Mouse (Mus musculus) midbrain, embryonic 16.5 days (tissue): Measurements from ENCODE around the gene Dock1. TPM values are rescaled to one million over a fixed set of nuclear protein-coding genes. Genes with fewer than 3 reads are reported as not detected.
A peak's percentile ranks its signal among the peaks of the same experiment; 100 is the strongest.

ENCODE experiments used
- ATAC-seq: fragments of 200-750 bp; cut with Nextera tagmentation; 2 replicates; pipeline ENCODE4 v1.8.0; 2017; ENCODE audit warnings: moderate TSS enrichment
- H3K27ac ChIP-seq: fragments of 300-500 bp; sonication (generic); 2 replicates; pipeline ENCODE4 v1.5.1; 2014; ENCODE audit warnings: mild to moderate bottlenecking, low read length, mixed read lengths
- H3K27me3 ChIP-seq: fragments of 300-500 bp; sonication (generic); 2 replicates; pipeline ENCODE4 v1.6.1; 2014; ENCODE audit warnings: low read depth, low read length, mixed read lengths; ENCODE audit not compliant: control insufficient read depth, insufficient read depth
- H3K36me3 ChIP-seq: fragments of 300-500 bp; sonication (generic); 2 replicates; pipeline ENCODE4 v1.6.1; 2014; ENCODE audit warnings: mild to moderate bottlenecking, low read length, moderate library complexity, mixed read lengths; ENCODE audit not compliant: control insufficient read depth, insufficient read depth
- H3K4me1 ChIP-seq: fragments of 300-500 bp; sonication (generic); 2 replicates; pipeline ENCODE4 v1.6.1; 2014; ENCODE audit warnings: mild to moderate bottlenecking, low read length, mixed read lengths; ENCODE audit not compliant: control insufficient read depth, insufficient read depth
- H3K4me2 ChIP-seq: fragments of 300-500 bp; sonication (generic); 2 replicates; pipeline ENCODE4 v1.6.1; 2014; ENCODE audit warnings: mild to moderate bottlenecking, low read length, mixed read lengths
- H3K4me3 ChIP-seq: fragments of 300-500 bp; sonication (generic); 2 replicates; pipeline ENCODE4 v1.5.1; 2014; ENCODE audit warnings: low read depth, mild to moderate bottlenecking, low read length, moderate library complexity, mixed read lengths
- H3K9ac ChIP-seq: fragments of 300-500 bp; sonication (generic); 2 replicates; pipeline ENCODE4 v1.6.1; 2014; ENCODE audit warnings: low read depth, low read length, mixed read lengths
- H3K9me3 ChIP-seq: fragments of 300-500 bp; sonication (generic); replicated peaks from 2 replicates; pipeline ENCODE4 v1.6.1; 2014; ENCODE audit warnings: mild to moderate bottlenecking, low read length, mixed read lengths; ENCODE audit not compliant: control insufficient read depth, poor library complexity, severe bottlenecking
- WGBS: fragments of 180-500 bp; shearing (Covaris S2); extraction: QIAGEN DNeasy Blood & Tissue Kit; methylation state at CpG from one replicate; pipeline ENCODE4 v1.1.7; 2014; 5-methylcytosine and 5-hydroxymethylcytosine counted together
- polyA plus RNA-seq: library from polyadenylated mRNA; unstranded; fragments of >200 nt; fragmentation: Nextera tagmentation; extraction: Ambion mirVana; gene quantifications from 2 replicates; pipeline ENCODE4 v1.2.1, GENCODE M21; 2015

The Dock1 gene
- polyA plus RNA-seq, 1 experiment from 2014 or later, result 5.5 TPM

DNA sequence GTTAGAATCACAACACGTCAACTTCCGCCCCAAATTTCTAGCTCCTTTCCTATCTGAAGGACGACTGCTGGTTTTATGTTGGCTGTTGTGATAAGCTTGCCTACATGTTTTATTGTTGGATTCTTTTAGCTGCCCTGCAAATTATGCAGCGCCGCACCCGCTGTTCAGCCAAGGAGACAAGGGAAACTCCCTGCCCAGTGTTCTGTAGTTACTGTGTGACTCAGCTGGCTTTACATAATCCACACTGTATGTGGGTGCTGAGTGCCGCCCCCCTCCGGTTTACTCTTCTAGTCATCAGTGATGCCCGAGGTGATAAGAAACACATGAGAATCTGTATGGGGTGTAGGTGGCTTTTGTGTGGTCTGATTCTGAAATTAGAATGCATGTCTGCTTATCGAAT is 105.2 kb downstream of the Dock1 start:
- ATAC-seq, result no peak
- H3K27ac ChIP-seq, result peak overlapping the region; percentile 75; the same call in 1 of the 2 replicates
- 69% methylated on average over 10 of the region's 10 CpGs for WGBS
- H3K9me3 ChIP-seq, result no peaks in the 10 kb centered on the region
- H3K36me3 ChIP-seq, result no peaks in the 10 kb centered on the region
- no peak overlapping the region for H3K4me3 ChIP-seq
- no peak overlapping the region for H3K4me2 ChIP-seq
- no peak overlapping the region for H3K9ac ChIP-seq
- H3K4me1 ChIP-seq, result peaks cover 30% of the 10 kb centered on the region
- no peaks in the 10 kb centered on the region for H3K27me3 ChIP-seq

- no peak for ATAC-seq
- H3K36me3 ChIP-seq, result no peaks in the 10 kb centered on the region
- no peak overlapping the region for H3K9ac ChIP-seq
- H3K27ac ChIP-seq, result no peak overlapping the region
- no peaks in the 10 kb centered on the region for H3K27me3 ChIP-seq
- WGBS, result 72% methylated on average over 6 of the region's 6 CpGs
- no peak overlapping the region for H3K4me2 ChIP-seq
- no peak overlapping the region for H3K4me3 ChIP-seq
- peaks cover 30% of the 10 kb centered on the region for H3K4me1 ChIP-seq
- no peaks in the 10 kb centered on the region for H3K9me3 ChIP-seq
Observed at GRCm38 (mm10) chr7:134776306-134776705, 105.9 kb downstream of the Dock1 start.

DNA sequence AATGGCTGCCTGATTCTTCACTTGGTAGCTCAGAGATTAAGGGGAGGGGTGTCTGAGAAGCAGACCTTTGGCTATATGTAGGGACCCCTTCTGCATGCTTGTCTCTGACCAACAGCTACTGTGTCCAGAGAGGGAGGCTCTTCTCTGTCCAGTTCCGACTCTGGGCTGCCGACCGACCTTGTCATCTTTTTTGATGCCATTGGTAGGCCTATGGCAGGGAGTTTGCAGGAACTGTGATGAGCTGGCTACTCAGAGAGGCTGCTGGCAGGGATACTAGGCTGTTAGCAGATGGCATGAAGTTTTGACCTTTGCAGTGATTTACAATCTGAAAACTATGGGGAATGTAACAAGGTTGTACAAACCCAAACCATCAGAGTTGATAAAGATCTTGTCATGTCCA is 109.3 kb downstream of the Dock1 start:
- 93% methylated on average over 3 of the region's 3 CpGs for whole genome bisulfite sequencing
- no peak overlapping the region for H3K9ac ChIP-seq
- no peaks in the 10 kb centered on the region for H3K36me3 ChIP-seq

GRCm38 (mm10) chr7:134787110-134787509 is 116.7 kb downstream of the Dock1 start:
- ATAC-seq, result no peak

More for the DNA sequence above, 109.3 kb downstream of the Dock1 start:
- Histone ChIP-seq H3K9me3 (no peaks in the 10 kb centered on the region), H3K27ac (no peak overlapping the region), H3K4me3 (no peak overlapping the region), H3K4me1 (peaks cover 11% of the 10 kb centered on the region), H3K27me3 (no peaks in the 10 kb centered on the region), H3K4me2 (no peak overlapping the region)
- no peak for ATAC-seq

GRCm38 (mm10) chr7:134794889-134795288 is 124.4 kb downstream of the Dock1 start:
- Histone ChIP-seq H3K36me3 (no peaks in the 10 kb centered on the region), H3K9me3 (no peaks in the 10 kb centered on the region), H3K9ac (no peak overlapping the region), H3K27me3 (no peaks in the 10 kb centered on the region), H3K4me3 (no peak overlapping the region), H3K4me1 (0 out of 2 replicates have a peak, but pooled peaks cover 1% of the 10 kb centered on the region), H3K27ac (no peak overlapping the region), H3K4me2 (no peak overlapping the region)
- no peak for ATAC-seq
- WGBS, result 88% methylated on average over 3 of the region's 3 CpGs

More at GRCm38 (mm10) chr7:134787110-134787509, 116.7 kb downstream of the Dock1 start:
- Histone ChIP-seq H3K9ac (no peak overlapping the region), H3K4me1 (no peaks in the 10 kb centered on the region), H3K36me3 (no peaks in the 10 kb centered on the region), H3K27me3 (no peaks in the 10 kb centered on the region), H3K27ac (no peak overlapping the region), H3K9me3 (no peaks in the 10 kb centered on the region), H3K4me2 (no peak overlapping the region), H3K4me3 (no peak overlapping the region)
- WGBS, result 89% methylated on average over 4 of the region's 4 CpGs

DNA sequence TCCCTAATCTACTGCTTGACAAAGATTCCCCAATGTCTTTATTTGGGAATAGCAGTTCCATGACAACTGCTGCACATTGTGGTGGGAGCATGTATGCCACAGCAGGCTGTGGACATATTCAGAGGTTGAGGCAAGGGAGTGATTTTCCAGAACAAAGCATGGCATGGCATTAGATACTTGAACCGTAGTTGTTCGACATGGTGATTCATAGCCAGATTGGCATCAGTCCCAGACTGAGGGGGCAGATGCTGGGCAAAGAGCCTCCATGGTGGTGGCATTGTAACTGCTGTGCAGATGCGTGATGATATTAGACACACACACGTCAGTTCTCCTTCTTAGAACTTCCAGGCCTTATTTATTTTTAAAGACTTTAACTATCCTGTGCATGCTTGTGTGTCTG is 129.6 kb downstream of the Dock1 start:
- Histone ChIP-seq H3K36me3 (no peaks in the 10 kb centered on the region), H3K4me1 (0 out of 2 replicates have a peak, but pooled peaks cover 2% of the 10 kb centered on the region), H3K4me3 (no peak overlapping the region), H3K27ac (no peak overlapping the region), H3K27me3 (no peaks in the 10 kb centered on the region), H3K4me2 (no peak overlapping the region), H3K9ac (no peak overlapping the region), H3K9me3 (no peaks in the 10 kb centered on the region)
- WGBS, result 64% methylated on average over 4 of the region's 4 CpGs
- no peak for ATAC-seq

- Histone ChIP-seq H3K4me2 (no peak overlapping the region), H3K9me3 (no peaks in the 10 kb centered on the region), H3K9ac (no peak overlapping the region), H3K27ac (no peak overlapping the region), H3K27me3 (no peaks in the 10 kb centered on the region), H3K4me1 (0 out of 2 replicates have a peak, but pooled peaks cover 2% of the 10 kb centered on the region), H3K36me3 (no peaks in the 10 kb centered on the region), H3K4me3 (no peak overlapping the region)
- 93% methylated on average over 4 of the region's 4 CpGs for WGBS
- no peak for ATAC-seq
Observed at GRCm38 (mm10) chr7:134804422-134804821, 134.0 kb downstream of the Dock1 start.

DNA sequence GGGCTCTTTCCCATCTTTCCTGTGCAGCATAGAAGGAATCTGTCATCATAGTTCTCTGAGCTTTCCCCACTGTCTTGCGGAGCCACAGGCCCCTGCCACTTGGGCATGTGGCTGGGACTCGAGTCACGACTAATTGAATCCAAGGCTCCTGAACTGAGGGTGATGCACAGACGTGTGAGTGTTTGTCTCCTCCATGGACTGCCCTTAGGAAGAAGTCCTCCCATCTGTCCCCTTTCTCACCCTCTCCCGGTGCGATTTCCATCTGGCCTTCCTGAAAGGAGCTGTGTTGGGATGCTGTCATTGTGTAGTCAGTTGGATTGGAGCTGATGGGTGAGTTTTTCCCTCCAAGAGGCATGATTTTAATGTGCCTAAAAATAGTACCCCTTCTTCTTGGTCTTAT is 136.3 kb downstream of the Dock1 start:
- ATAC-seq, result no peak
- 87% methylated on average over 6 of the region's 6 CpGs for WGBS
- no peak overlapping the region for H3K4me3 ChIP-seq
- H3K9ac ChIP-seq, result no peak overlapping the region
- no peaks in the 10 kb centered on the region for H3K27me3 ChIP-seq
- H3K9me3 ChIP-seq, result no peaks in the 10 kb centered on the region
- no peak overlapping the region for H3K4me2 ChIP-seq
- no peaks in the 10 kb centered on the region for H3K36me3 ChIP-seq
- no peak overlapping the region for H3K27ac ChIP-seq
- H3K4me1 ChIP-seq, result no peaks in the 10 kb centered on the region

GRCm38 (mm10) chr7:134808406-134808805 is 138.0 kb downstream of the Dock1 start:
- Histone ChIP-seq H3K9ac (no peak overlapping the region), H3K4me3 (no peak overlapping the region), H3K4me1 (no peaks in the 10 kb centered on the region), H3K27me3 (no peaks in the 10 kb centered on the region), H3K36me3 (no peaks in the 10 kb centered on the region), H3K4me2 (no peak overlapping the region), H3K27ac (no peak overlapping the region), H3K9me3 (no peaks in the 10 kb centered on the region)
- WGBS, result 98% methylated on average over 2 of the region's 2 CpGs
- ATAC-seq, result no peak
